Mouse (Mus musculus) kidney, adult 8-10 months (tissue): ENCODE measurements around the gene Cd244a.

Source experiments
- DNase-seq, 2 experiments: peaks; one replicate each; pipeline ENCODE4 v3.0.0; 2022

Cd244a gene

GRCm38 (mm10) chr1:171658561-171658991 lies 99.6 kb downstream of the Cd244a start:
- no peak for DNase-seq
